In genomic region chr9:13446236-13446635, GRCm38 (mm10) we compare ENCODE assay signal across 29 mouse cellular contexts. TPM values are rescaled to one million over a fixed set of nuclear protein-coding genes. Genes with fewer than 3 reads are reported as not detected.
DNase-seq lines count a peak whose midpoint lies in the region; ATAC-seq lines count a peak whose summit lies in the region.
"Had no signal": no experiment of that assay in that cellular context is flagged by ENCODE, and none has a peak within 500 bp of the region (broad histone marks: within the 10 kb centered on the region; RNA-seq: fewer than 3 reads in every experiment).

No protein-coding gene starts in this region.

- no peak overlapping the region for H3K4me2 ChIP-seq in forebrain, embryonic 16.5 days (ENCODE audit: low read length)
- H3K4me2 ChIP-seq in kidney, embryonic 14.5 days (replicated peaks; ENCODE audit: low read depth, low read length) = no peak overlapping the region
- H3K4me2 ChIP-seq: heart, embryonic 15.5 days; midbrain, embryonic 15.5 days had no signal

- no peaks in the 10 kb centered on the region for H3K4me1 ChIP-seq in forebrain, embryonic 16.5 days (replicated peaks; ENCODE audit: control insufficient read depth, insufficient read depth, low read length)
- H3K4me1 ChIP-seq in kidney, embryonic 14.5 days (ENCODE audit: control insufficient read depth, insufficient read depth, low read length) = peaks cover 9% of the 10 kb centered on the region; the same call in 1 of the 2 replicates
- H3K4me1 ChIP-seq: midbrain, embryonic 15.5 days had no signal

- no peak overlapping the region for H3K4me3 ChIP-seq in forebrain, embryonic 16.5 days (replicated peaks; ENCODE audit: low read length)
- H3K4me3 ChIP-seq in kidney, embryonic 14.5 days (ENCODE audit: low read length) = no peak overlapping the region
- H3K4me3 ChIP-seq: forebrain, embryonic 10.5 days; heart, embryonic 15.5 days; hindbrain, embryonic 10.5 days; limb, embryonic 10.5 days; midbrain, embryonic 15.5 days had no signal

- H3K9ac ChIP-seq in forebrain, embryonic 16.5 days (replicated peaks; ENCODE audit: low read depth, low read length) = no peak overlapping the region
- no peak overlapping the region for H3K9ac ChIP-seq in kidney, embryonic 14.5 days (ENCODE audit: low read depth, low read length)
- H3K9ac ChIP-seq: heart, embryonic 15.5 days; midbrain, embryonic 15.5 days had no signal

- 100% methylated on average over 1 of the region's 1 CpGs for WGBS in forebrain, embryonic 16.5 days
- WGBS in kidney, embryonic 14.5 days = 84% methylated on average over 1 of the region's 1 CpGs

- H3K9me3 ChIP-seq in forebrain, embryonic 16.5 days (ENCODE audit: control insufficient read depth, low read length) = no peaks in the 10 kb centered on the region
- H3K9me3 ChIP-seq in kidney, embryonic 14.5 days (ENCODE audit: control insufficient read depth, low read length) = no peaks in the 10 kb centered on the region
- H3K9me3 ChIP-seq: forebrain, embryonic 10.5 days; heart, embryonic 15.5 days; hindbrain, embryonic 10.5 days; limb, embryonic 10.5 days; midbrain, embryonic 15.5 days had no signal

- no peaks in the 10 kb centered on the region for H3K36me3 ChIP-seq in forebrain, embryonic 16.5 days (ENCODE audit: control insufficient read depth, insufficient read depth)
- no peaks in the 10 kb centered on the region for H3K36me3 ChIP-seq in kidney, embryonic 14.5 days (ENCODE audit: control insufficient read depth, insufficient read depth, low read length)
- H3K36me3 ChIP-seq: forebrain, embryonic 10.5 days; heart, embryonic 15.5 days; hindbrain, embryonic 10.5 days; limb, embryonic 10.5 days; midbrain, embryonic 15.5 days had no signal

- DNase-seq in 416B (ENCODE audit: low read depth) = peak; percentile 68
- DNase-seq in CD4-positive, CD25-positive, alpha-beta regulatory T cell, adult 2 months (ENCODE audit: low read depth, low spot score) = peak; percentile 56
- DNase-seq in cerebellum, postnatal 10 days = no peak
- DNase-seq: adrenal gland, postnatal 25 days; cerebellum, adult 11-12 months; cerebellum, postnatal 36 days; gastrocnemius, postnatal 10 days; heart, adult 18-20 months; kidney, adult 2 months; kidney, postnatal 14 days; lung, adult 2 months; right cerebral cortex, adult 18-20 months; thymus, postnatal 36 days had no signal

- ATAC-seq in common myeloid progenitor, adult 5-6 weeks (replicated peaks; ENCODE audit: low read depth, poor library complexity, severe bottlenecking) = peak; percentile 75
- ATAC-seq in megakaryocyte progenitor cell, adult 5-6 weeks (replicated peaks; ENCODE audit: poor library complexity) = peak; percentile 65
- ATAC-seq in forebrain, embryonic 16.5 days = no peak
- no peak for ATAC-seq in kidney, embryonic 14.5 days (ENCODE audit: low FRiP score, low TSS enrichment)
- ATAC-seq: midbrain, embryonic 15.5 days; Patski had no signal

- H3K27ac ChIP-seq in forebrain, embryonic 16.5 days (ENCODE audit: low read length) = no peak overlapping the region
- no peak overlapping the region for H3K27ac ChIP-seq in kidney, embryonic 14.5 days (ENCODE audit: low read depth, low read length)
- H3K27ac ChIP-seq: forebrain, embryonic 10.5 days; heart, embryonic 15.5 days; hindbrain, embryonic 10.5 days; limb, embryonic 10.5 days; macrophage; midbrain, embryonic 15.5 days had no signal

- H3K27me3 ChIP-seq in forebrain, embryonic 16.5 days (replicated peaks; ENCODE audit: control insufficient read depth, insufficient read depth, low read length) = no peaks in the 10 kb centered on the region
- H3K27me3 ChIP-seq in kidney, embryonic 14.5 days (ENCODE audit: control insufficient read depth, insufficient read depth, low read length) = no peaks in the 10 kb centered on the region
- H3K27me3 ChIP-seq: heart, embryonic 15.5 days; midbrain, embryonic 15.5 days; Patski had no signal

RNA-seq across cellular contexts. Expression of gene Gm17571, which starts 0.3 kb away (rescaled TPM):
- not detected in 2 replicates for total RNA-seq in common myeloid progenitor, adult 5-6 weeks (2017)
- total RNA-seq in megakaryocyte progenitor cell, adult 5-6 weeks (2015) = not detected in 2 replicates
- total RNA-seq in megakaryocyte progenitor cell, adult 5-6 weeks (2017) = not detected in 2 replicates
- not detected in 2 replicates for polyA plus RNA-seq in forebrain, embryonic 16.5 days (2015; fragmentation: Nextera tagmentation; extraction: Ambion mirVana)
- polyA plus RNA-seq in kidney, embryonic 14.5 days (2014; fragmentation: Nextera tagmentation; extraction: Ambion mirVana) = not detected in 2 replicates
- total RNA-seq: adrenal gland, postnatal 25 days; gastrocnemius, postnatal 10 days; heart, adult 18-20 months; layer of hippocampus, adult 8-10 months; left cerebral cortex, adult 8-10 months; liver, adult 2 months had no signal
- polyA plus RNA-seq: forebrain, embryonic 10.5 days; frontal cortex, adult 2 months; heart, embryonic 15.5 days; hindbrain, embryonic 10.5 days; kidney, adult 2 months; limb, embryonic 10.5 days; liver, adult 2 months; lung, adult 2 months; macrophage; midbrain, embryonic 15.5 days; neural tube, embryonic 11.5 days; Patski had no signal

Comparison
In these comparisons a context has a peak if more than half of its experiments do, and no peak if none do; other contexts are left out.
1. DNase-seq: peak in 416B (single experiment) and CD4-positive, CD25-positive, alpha-beta regulatory T cell, adult 2 months (single experiment); none in cerebellum, postnatal 10 days (0 of 2).
2. ATAC-seq: peak in common myeloid progenitor, adult 5-6 weeks (single experiment) and megakaryocyte progenitor cell, adult 5-6 weeks (single experiment); none in forebrain, embryonic 16.5 days (single experiment) and kidney, embryonic 14.5 days (single experiment).